Comparison of ENCODE assay signal across 29 mouse cellular contexts in the genomic region with DNA sequence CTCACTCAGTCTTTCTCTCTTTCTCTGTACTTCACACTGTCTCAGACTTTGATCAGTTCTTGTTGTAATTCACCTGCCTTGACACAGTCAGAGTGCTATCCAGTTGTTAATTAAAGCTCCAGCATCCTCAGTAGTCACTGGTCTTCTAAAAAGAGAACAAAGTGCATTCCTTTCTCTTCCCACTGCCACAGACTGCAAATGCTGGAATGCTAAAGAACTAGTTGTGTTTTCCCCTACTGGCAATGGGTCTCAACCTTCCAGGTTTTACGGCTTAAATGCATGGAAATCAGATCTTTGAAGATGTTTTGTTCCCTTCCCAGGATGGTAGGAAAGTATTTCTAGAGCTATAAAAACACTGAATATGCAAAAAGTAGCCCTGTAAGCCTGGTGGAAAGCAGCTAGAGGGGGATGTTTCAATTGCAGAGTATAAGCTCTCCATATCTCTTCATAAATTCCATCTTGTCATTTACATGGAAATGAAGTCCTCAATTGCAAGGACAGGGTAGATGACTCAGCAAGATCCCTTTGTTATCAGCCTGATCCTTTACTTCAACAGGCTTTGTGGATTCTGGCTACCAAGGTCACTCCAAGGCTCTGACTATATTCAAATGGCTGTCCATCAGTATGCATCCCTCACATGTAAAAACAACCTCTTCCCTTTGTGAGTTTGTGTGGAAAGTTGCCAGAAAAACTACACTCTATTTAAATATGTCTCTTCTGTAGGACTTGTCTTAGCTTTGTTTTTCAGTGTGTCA. TPM values are rescaled to one million over a fixed set of nuclear protein-coding genes. Genes with fewer than 3 reads are reported as not detected.
DNase-seq lines count a peak whose midpoint lies in the region; ATAC-seq lines count a peak whose summit lies in the region.
"Had no signal": no experiment of that assay in that cellular context is flagged by ENCODE, and none has a peak within 500 bp of the region (broad histone marks: within the 10 kb centered on the region; RNA-seq: fewer than 3 reads in every experiment).

No protein-coding gene starts in this region.

- ATAC-seq in heart, embryonic 11.5 days (replicated peaks; ENCODE audit: insufficient number of reproducible peaks, low FRiP score, low TSS enrichment) = no peak
- ATAC-seq in midbrain, embryonic 11.5 days (ENCODE audit: low FRiP score) = peak; percentile 64; the same call in 1 of the 2 replicates
- no peak for ATAC-seq in midbrain, embryonic 14.5 days (ENCODE audit: low FRiP score, low TSS enrichment)
- ATAC-seq in liver, embryonic 11.5 days (replicated peaks; ENCODE audit: low FRiP score) = no peak
- ATAC-seq: forebrain, embryonic 16.5 days; inflammation-experienced regulatory T-cells, adult 6 months; midbrain, embryonic 13.5 days had no signal

- H3K4me3 ChIP-seq in heart, embryonic 11.5 days (ENCODE audit: low read depth, low read length) = no peak overlapping the region
- no peak overlapping the region for H3K4me3 ChIP-seq in midbrain, embryonic 11.5 days (ENCODE audit: low read depth, low read length)
- H3K4me3 ChIP-seq in midbrain, embryonic 14.5 days (replicated peaks; ENCODE audit: low read depth, low read length) = no peak overlapping the region
- H3K4me3 ChIP-seq in limb, embryonic 10.5 days = no peak overlapping the region
- H3K4me3 ChIP-seq in liver, embryonic 11.5 days (ENCODE audit: low read depth, low read length) = no peak overlapping the region
- H3K4me3 ChIP-seq: forebrain, embryonic 10.5 days; left cerebral cortex, adult 2 months; midbrain, embryonic 13.5 days; myocyte; neural tube, embryonic 13.5 days had no signal

- no peaks in the 10 kb centered on the region for H3K36me3 ChIP-seq in heart, embryonic 11.5 days (ENCODE audit: control insufficient read depth, insufficient read depth, low read length)
- no peaks in the 10 kb centered on the region for H3K36me3 ChIP-seq in midbrain, embryonic 11.5 days (ENCODE audit: control insufficient read depth, insufficient read depth, low read length)
- H3K36me3 ChIP-seq in midbrain, embryonic 14.5 days (ENCODE audit: control insufficient read depth, insufficient read depth, low read length) = no peaks in the 10 kb centered on the region
- H3K36me3 ChIP-seq in limb, embryonic 10.5 days = no peaks in the 10 kb centered on the region
- no peaks in the 10 kb centered on the region for H3K36me3 ChIP-seq in liver, embryonic 11.5 days (ENCODE audit: control insufficient read depth, insufficient read depth, low read length)
- H3K36me3 ChIP-seq: forebrain, embryonic 10.5 days; midbrain, embryonic 13.5 days; neural tube, embryonic 13.5 days had no signal

- no peak overlapping the region for H3K4me2 ChIP-seq in heart, embryonic 11.5 days
- no peak overlapping the region for H3K4me2 ChIP-seq in midbrain, embryonic 11.5 days
- H3K4me2 ChIP-seq in midbrain, embryonic 14.5 days (ENCODE audit: low read length) = no peak overlapping the region
- H3K4me2 ChIP-seq in liver, embryonic 11.5 days = no peak overlapping the region
- H3K4me2 ChIP-seq: hindbrain, embryonic 14.5 days; midbrain, embryonic 13.5 days; neural tube, embryonic 13.5 days had no signal

- no peaks in the 10 kb centered on the region for H3K27me3 ChIP-seq in heart, embryonic 11.5 days (ENCODE audit: control insufficient read depth, insufficient read depth, low read length)
- H3K27me3 ChIP-seq in midbrain, embryonic 11.5 days (ENCODE audit: control insufficient read depth, insufficient read depth, low read length) = no peaks in the 10 kb centered on the region
- H3K27me3 ChIP-seq in midbrain, embryonic 14.5 days (ENCODE audit: control insufficient read depth, insufficient read depth, low read length) = no peaks in the 10 kb centered on the region
- no peaks in the 10 kb centered on the region for H3K27me3 ChIP-seq in limb, embryonic 10.5 days (ENCODE audit: low read depth, poor library complexity, severe bottlenecking)
- H3K27me3 ChIP-seq in liver, embryonic 11.5 days (replicated peaks; ENCODE audit: control insufficient read depth, insufficient read depth, low read length) = no peaks in the 10 kb centered on the region
- H3K27me3 ChIP-seq: midbrain, embryonic 13.5 days; neural tube, embryonic 13.5 days had no signal

- 62% methylated on average over 1 of the region's 1 CpGs for WGBS in heart, embryonic 11.5 days (ENCODE audit: insufficient replicate concordance)
- WGBS in midbrain, embryonic 11.5 days = 69% methylated on average over 1 of the region's 1 CpGs
- WGBS in midbrain, embryonic 14.5 days = 75% methylated on average over 1 of the region's 1 CpGs
- WGBS in limb, embryonic 10.5 days = 63% methylated on average over 1 of the region's 1 CpGs
- 83% methylated on average over 1 of the region's 1 CpGs for WGBS in liver, embryonic 11.5 days

- no peak overlapping the region for H3K9ac ChIP-seq in heart, embryonic 11.5 days (ENCODE audit: low read depth, low read length)
- no peak overlapping the region for H3K9ac ChIP-seq in midbrain, embryonic 11.5 days (ENCODE audit: low read length)
- H3K9ac ChIP-seq in midbrain, embryonic 14.5 days (replicated peaks; ENCODE audit: low read length) = no peak overlapping the region
- no peak overlapping the region for H3K9ac ChIP-seq in liver, embryonic 11.5 days (ENCODE audit: low read depth, low read length)
- H3K9ac ChIP-seq: hindbrain, embryonic 14.5 days; midbrain, embryonic 13.5 days; neural tube, embryonic 13.5 days had no signal

- no peaks in the 10 kb centered on the region for H3K9me3 ChIP-seq in heart, embryonic 11.5 days (replicated peaks; ENCODE audit: control insufficient read depth, low read length)
- no peaks in the 10 kb centered on the region for H3K9me3 ChIP-seq in midbrain, embryonic 11.5 days (ENCODE audit: control insufficient read depth, low read length)
- H3K9me3 ChIP-seq in midbrain, embryonic 14.5 days (ENCODE audit: control insufficient read depth, low read length) = no peaks in the 10 kb centered on the region
- H3K9me3 ChIP-seq in limb, embryonic 10.5 days (replicated peaks) = no peaks in the 10 kb centered on the region
- H3K9me3 ChIP-seq in liver, embryonic 11.5 days (ENCODE audit: control insufficient read depth, low read length) = no peaks in the 10 kb centered on the region
- H3K9me3 ChIP-seq: forebrain, embryonic 10.5 days; midbrain, embryonic 13.5 days; neural tube, embryonic 13.5 days had no signal

- H3K27ac ChIP-seq in heart, embryonic 11.5 days (ENCODE audit: low read depth, low read length) = no peak overlapping the region
- no peak overlapping the region for H3K27ac ChIP-seq in midbrain, embryonic 11.5 days (ENCODE audit: low read depth, low read length)
- no peak overlapping the region for H3K27ac ChIP-seq in midbrain, embryonic 14.5 days (replicated peaks; ENCODE audit: low read depth, low read length)
- no peak overlapping the region for H3K27ac ChIP-seq in limb, embryonic 10.5 days
- H3K27ac ChIP-seq in liver, embryonic 11.5 days (ENCODE audit: low read depth, low read length) = no peak overlapping the region
- H3K27ac ChIP-seq: forebrain, embryonic 10.5 days; hindbrain, embryonic 14.5 days; left cerebral cortex, adult 2 months; midbrain, embryonic 13.5 days; neural tube, embryonic 13.5 days had no signal

- H3K4me1 ChIP-seq in heart, embryonic 11.5 days (ENCODE audit: control insufficient read depth, insufficient read depth, low read length) = no peaks in the 10 kb centered on the region
- H3K4me1 ChIP-seq in midbrain, embryonic 11.5 days (ENCODE audit: control insufficient read depth, insufficient read depth, low read length) = no peaks in the 10 kb centered on the region
- H3K4me1 ChIP-seq in midbrain, embryonic 14.5 days (ENCODE audit: control insufficient read depth, insufficient read depth, low read length) = no peaks in the 10 kb centered on the region
- H3K4me1 ChIP-seq in limb, embryonic 10.5 days = peaks cover 13% of the 10 kb centered on the region
- no peaks in the 10 kb centered on the region for H3K4me1 ChIP-seq in liver, embryonic 11.5 days (replicated peaks; ENCODE audit: control insufficient read depth, insufficient read depth, low read length)
- H3K4me1 ChIP-seq: forebrain, embryonic 10.5 days; neural tube, embryonic 13.5 days had no signal

- peak; percentile 14 for DNase-seq in heart, adult 11 months
- DNase-seq in midbrain, embryonic 11.5 days (ENCODE audit: low spot score, missing footprints) = no peak
- DNase-seq in midbrain, embryonic 14.5 days = no peak
- DNase-seq in Muller cell, postnatal 12 days (ENCODE audit: inconsistent ontology term) = peak; percentile 12
- DNase-seq in limb, embryonic 10.5 days (ENCODE audit: low spot score) = no peak
- no peak for DNase-seq in liver, embryonic 11.5 days (ENCODE audit: low spot score)
- DNase-seq: adrenal gland, adult 8-10 months; cerebellum, adult 11 months; cerebellum, postnatal 14 days; gastrocnemius, postnatal 36 days; heart, postnatal 4 days; kidney, adult 9 months; kidney, postnatal 4 days; layer of hippocampus, adult 9-11 months; liver; lung, postnatal 14 days; retina, postnatal 1 day; right cerebral cortex, postnatal 25 days; spleen, adult 18-20 months had no signal

RNA-seq across cellular contexts. Expression of gene Ldb2, which starts 45.1 kb away (rescaled TPM):
- polyA plus RNA-seq in heart, embryonic 11.5 days (2014; fragmentation: Nextera tagmentation; extraction: Ambion mirVana) = 10.3 and 13.8 TPM in 2 replicates
- polyA plus RNA-seq in midbrain, embryonic 11.5 days (2014; fragmentation: Nextera tagmentation; extraction: Ambion mirVana) = 14.8 and 15.6 TPM in 2 replicates
- 51.8 and 56.8 TPM in 2 replicates for polyA plus RNA-seq in midbrain, embryonic 14.5 days (2014; fragmentation: Nextera tagmentation; extraction: Ambion mirVana)
- 29.2 and 48.7 TPM in 2 replicates for polyA plus RNA-seq in limb, embryonic 10.5 days (2016; fragmentation: Nextera tagmentation; extraction: Ambion mirVana)
- polyA plus RNA-seq in liver, embryonic 11.5 days (2014; fragmentation: Nextera tagmentation; extraction: Ambion mirVana) = 12.6 and 13.1 TPM in 2 replicates
- polyA plus RNA-seq: C2C12; inflammation-experienced regulatory T-cells, adult 6 months; myocyte had no signal

Comparison
In these comparisons a context has a peak if more than half of its experiments do, and no peak if none do; other contexts are left out.
1. DNase-seq: peak in heart, adult 11 months (single experiment) and Muller cell, postnatal 12 days (single experiment); none in midbrain, embryonic 11.5 days (single experiment), midbrain, embryonic 14.5 days (single experiment), limb, embryonic 10.5 days (single experiment) and liver, embryonic 11.5 days (single experiment).